Mouse (Mus musculus) induced T-regulatory cell, adult 2 months (primary cell): Measurements from ENCODE around the gene Ptpre.
A peak's percentile ranks its signal among the peaks of the same experiment; 100 is the strongest.
"Not testable (repeated sequence)": the region's sequence is repeated elsewhere in the genome, so short reads cannot be mapped to it uniquely, and the experiment has no call there.

Experiments
- DNase-seq: peaks from one replicate; pipeline ENCODE4 v3.0.0-alpha.2; 2012; ENCODE audit warnings: low read depth

The Ptpre gene

DNA sequence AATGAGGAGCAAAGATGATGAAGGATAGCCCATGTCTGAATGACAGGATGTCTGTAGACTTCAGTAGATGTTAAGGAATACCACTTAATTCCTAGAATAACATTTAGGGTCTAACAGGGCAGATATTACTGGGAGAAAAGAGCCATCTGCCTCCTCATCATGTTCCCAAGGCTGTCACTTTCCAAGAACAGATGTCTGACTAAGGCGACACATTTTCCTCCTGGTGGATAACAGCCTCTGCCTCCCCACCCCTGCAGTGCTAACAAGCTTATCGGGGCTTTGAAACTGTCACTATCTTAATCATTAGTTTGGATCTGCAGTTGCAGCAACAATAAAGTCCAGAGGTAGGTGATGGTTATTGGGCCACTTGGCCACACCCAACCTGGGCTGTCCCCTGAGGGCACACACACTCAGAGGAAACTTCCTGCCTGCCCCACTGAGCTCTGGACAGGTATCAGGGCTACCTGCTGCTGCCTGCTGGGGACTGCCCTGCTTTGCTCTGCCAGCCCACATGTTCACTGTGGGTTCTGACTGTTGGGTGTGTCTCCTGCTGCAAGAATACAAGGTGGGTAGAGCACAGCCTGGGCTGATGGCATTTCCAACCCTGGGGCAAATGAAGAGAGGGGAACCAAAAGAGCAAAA is 2.6 kb upstream of the Ptpre start:
- DNase-seq: no peak

DNA sequence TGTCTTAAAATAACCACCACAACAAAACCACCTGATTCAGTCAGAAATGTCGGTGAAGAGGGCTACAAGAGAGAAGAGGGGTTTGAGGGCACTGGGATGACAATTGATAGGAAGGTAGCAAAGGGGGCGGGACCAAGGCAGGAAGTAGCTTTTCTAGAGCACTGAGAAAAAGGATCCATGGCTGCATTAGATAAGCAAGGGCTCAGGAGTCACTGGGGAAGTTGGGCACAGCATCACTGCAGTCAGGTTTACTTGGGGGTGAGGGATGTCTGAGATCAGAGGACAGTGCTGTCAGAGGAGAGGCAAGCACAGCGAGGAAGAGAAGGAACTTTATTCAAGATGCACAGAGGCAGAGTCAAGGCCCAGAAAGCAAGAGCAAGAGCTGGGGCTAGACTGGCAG is 1.4 kb upstream of the Ptpre start:
- DNase-seq: no peak

DNA sequence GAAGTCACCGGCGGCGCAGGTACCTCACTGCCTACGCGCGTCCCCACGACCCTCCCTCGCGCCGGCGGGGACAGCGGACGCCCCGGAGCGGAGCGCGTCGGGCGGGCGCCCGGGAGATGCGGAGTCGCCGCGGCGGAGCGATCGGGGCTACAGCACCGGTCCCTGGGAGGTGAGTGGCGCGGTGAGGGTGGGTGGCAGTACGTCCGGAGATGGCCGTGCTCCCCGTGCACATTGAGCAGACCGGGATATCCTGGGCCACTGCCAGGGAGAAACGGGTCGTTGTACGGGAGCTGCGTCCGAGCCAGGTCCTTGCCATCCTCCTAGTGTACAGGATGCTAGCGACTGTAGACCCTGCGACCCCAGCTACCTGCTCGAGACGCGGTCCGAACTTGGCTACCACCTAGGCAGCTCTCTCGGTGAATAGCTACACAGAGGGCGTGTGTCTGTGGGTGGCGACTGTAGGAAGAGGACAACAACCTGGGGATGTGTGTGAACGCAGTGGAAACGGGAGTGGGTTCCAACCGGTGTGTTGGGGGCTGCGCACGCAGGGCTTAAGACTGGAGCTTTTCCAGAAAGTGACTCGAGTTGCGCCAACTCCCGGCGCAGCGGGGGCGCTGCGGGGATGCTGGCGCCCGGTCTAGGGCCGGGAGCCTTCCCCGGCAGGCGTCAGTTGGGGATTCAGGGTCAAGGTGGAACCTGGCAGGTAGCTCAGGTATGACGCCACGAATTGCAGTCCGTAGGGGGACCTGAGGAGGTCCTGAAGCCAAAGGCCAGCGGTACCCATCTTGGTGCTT is 864 bp downstream of the Ptpre start:
- peak; percentile 35 for DNase-seq

DNA sequence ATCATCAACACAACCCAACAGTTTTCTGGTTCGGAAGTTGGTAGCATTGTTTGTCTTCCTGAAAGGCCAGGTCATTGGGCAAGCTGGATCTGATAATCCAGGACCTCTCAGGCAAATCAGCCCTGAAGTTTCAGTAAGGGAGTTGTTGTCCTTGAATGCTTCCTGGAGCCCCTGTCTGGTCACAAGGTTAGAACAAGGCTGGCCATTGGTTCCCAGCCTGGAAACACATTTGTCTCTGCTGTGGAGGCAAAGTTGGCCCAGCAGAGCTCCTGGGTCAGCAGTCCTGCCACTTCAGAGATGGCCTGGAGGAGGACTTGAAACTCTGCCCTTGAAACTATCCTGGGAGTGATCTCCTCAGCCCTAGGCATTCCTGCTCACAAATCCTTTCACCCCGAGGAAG is 2.1 kb downstream of the Ptpre start:
- DNase-seq: no peak

DNA sequence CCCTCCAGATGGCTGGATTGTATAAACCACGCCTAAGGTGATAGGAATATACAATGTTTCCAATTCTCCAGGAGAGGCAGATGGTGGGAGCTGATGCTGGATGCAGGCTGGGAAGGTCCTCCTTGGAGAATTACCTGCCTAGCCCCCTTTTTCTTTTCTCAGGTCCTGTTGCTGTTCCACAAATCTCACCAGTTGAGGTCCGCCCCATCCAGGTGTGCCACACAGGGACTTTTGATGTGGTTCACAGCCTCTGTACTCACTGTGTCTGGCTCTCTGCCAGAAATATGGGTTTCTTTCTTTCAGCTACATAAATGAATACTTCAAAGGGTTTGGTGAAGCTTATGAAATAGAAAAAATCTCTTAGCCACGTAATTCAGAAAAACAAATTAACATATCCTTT is 5.0 kb downstream of the Ptpre start:
- peak; percentile 93 for DNase-seq

DNA sequence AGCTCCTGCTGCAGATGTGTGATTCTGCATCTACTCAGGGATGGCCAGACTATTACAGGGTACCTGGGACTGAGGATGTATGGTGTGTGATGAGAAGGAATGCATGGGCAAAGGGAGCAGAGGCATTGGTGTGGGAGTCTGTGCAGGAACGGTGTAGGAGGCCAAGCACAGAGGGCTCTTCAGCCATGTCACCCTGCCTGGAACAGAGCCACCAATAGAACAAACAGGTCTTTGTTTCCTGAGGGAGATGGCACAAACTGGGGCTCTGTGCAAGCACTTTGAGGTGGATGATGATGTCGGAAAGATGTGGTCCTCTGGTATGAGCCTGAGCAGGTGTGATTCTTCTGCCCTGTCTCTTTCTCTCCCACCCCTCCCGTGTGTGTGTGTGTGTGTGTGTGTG is 5.8 kb downstream of the Ptpre start:
- DNase-seq: no peak

DNA sequence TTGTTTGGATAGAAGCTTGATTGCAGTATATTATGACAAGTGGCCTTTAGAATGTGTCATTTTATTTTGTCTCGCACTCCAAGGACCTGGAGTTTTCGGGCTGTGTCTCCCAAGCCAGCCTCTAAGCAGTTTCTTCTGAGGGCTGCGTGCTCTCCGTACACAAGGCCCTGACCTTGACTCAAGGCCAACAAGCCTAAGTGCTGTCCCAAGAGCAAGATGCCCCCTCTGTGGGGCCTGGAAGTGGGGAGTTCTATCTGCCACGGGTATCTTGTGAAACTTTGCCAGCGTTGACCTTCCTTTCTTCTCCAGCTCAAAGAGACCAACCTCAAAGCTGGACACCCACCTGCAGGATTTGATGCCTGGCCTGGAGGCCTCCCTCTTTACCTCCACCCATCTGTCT is 7.0 kb downstream of the Ptpre start:
- no peak for DNase-seq

DNA sequence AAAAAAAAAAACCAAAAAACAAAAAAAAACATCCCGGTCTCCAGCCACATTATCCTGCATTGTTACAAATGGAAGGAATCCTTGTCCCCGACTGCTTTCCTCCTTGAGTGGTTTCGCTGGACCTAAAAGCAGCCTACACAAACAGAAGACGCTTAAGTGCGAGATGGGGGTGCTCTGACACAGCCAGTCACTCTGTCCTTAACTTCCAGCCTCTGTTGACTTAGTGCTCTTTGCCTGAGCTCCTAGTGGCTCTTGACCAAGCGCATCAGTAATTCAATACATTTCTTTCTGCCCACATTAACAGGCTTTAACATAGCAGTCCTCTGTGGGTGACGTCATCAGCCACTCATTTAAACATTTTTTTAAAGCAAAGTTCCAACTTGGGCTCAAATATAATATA is 8.7 kb downstream of the Ptpre start:
- DNase-seq: no peak

DNA sequence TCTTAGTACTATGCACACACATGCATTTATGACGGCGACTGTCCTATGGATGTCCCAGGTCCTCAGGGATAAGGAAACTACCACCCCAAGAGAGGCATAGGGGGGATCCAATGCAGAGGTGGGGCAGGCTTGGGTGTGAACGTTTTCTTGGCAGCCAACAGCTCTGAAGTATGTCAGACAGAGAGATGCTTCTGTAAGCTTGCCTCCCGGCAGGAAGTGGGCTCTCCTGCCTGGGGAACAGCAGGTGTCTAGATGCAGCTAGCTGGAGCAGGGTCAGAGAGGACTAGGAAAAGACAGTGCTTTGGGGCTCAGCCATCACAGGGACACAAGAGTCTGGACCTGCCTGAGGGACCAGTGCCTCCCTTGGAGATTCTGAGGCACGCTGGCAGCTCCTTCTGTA is 9.2 kb downstream of the Ptpre start:
- no peak for DNase-seq

DNA sequence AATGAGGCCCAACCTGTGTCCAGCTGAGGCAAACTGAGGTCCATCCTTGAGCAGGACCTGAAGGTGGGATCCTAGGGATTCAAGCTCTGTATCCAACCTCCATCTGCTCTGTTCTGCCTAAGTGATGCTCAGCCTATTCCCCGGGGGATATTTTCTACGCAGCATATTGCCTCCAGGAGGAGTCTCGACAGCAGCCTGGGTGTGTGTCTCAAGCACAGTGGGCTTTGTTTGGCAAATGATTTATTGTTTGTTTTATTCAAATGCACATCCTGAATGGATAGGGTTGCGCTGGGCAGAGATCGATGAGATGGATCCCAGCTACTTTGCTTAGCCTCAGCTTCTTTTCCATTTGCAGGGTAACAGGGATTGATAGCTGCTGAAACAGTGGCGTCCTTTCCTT is 11.2 kb downstream of the Ptpre start:
- DNase-seq: no peak

DNA sequence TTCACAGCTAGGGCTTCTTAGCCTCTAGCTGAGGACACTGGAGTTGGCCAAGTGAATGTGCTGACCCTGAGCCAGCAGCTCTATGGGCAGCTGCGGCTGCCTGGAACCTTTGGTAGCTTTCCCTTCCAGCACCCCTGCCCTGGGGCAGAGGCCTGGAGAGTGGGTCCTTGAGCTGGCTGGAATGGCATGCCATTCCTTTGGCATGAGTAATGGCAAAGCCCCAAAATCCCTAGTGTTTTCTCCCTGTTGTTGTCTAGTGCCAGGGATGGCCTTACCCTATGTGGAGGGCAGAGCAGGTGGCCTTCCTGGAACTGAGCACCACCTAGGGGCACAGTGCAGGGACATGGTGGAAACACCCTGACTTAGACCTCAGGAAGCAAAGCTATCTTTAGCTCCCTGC is 14.3 kb downstream of the Ptpre start:
- DNase-seq: no peak

DNA sequence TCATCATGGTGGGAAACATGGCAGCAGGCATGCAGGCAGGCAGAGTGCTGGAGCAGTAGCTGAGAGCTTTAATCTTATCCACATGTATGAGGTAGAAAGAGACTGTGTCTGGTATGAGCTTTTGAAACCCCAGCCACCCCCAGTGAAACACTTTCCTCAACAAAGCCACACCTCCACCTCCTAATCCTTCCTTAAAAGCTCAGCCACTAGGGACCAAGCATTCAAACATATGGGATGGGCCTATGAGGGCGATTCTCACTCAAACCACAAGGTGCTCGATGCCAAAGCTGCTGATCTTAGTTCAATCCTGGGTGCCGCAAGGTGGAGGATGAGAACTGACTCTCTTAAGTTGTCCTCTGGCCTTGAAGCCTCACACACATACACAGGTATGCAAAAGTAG is 16.3 kb downstream of the Ptpre start:
- no peak for DNase-seq

DNA sequence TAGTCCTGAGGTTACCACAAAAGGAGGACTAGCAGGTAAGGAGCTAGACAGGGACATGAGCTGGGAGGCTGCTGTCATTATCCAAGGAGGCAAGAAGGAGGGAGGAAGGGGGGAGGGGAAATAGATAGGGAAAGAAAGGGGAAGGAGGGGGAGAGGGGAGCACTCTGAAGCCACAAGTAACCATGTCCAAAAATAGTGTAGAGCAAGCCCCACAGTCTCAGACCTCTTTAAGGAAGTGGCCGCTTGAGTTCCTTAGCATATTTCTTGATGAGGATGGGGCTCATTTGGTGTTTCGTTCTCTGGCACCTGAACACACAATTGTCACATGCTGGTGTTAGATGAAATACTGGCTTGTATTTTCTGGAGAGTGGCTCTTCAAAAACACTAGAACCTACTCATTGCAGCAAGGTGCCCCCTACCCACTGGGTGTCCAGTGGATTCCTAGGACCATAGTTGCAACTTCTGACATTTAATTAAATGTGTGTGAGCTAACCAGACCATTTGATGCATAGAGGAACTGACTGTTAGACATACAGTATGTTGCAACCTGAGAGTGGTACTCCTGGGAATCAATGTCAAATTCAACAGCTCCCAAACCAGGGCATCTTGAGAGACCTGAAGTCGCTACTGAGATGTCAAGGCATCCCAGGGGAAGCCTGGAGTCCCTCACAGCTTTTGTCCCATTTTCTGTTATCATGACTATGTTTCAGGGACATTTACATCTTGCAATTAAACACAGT is 19.6 kb downstream of the Ptpre start:
- no peak for DNase-seq

DNA sequence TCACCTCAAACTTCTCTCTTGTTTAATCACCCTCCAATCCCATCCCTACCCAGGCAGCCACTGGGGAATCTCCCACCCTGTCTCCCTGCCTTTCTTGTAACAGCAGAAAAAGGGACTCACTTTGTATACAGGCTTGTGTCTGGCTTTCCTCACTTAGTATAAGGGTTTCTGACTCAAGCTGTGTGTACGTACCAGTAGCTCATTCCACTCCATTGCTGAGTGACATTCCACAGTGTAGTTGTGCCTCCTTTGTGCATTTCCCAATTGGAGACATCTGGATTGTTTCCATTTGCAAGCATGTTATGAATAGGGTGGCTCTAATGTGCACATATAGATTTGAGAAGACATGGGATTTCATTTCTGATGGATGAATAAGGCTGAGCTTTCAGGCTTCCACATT is 23.0 kb downstream of the Ptpre start:
- DNase-seq: no peak

DNA sequence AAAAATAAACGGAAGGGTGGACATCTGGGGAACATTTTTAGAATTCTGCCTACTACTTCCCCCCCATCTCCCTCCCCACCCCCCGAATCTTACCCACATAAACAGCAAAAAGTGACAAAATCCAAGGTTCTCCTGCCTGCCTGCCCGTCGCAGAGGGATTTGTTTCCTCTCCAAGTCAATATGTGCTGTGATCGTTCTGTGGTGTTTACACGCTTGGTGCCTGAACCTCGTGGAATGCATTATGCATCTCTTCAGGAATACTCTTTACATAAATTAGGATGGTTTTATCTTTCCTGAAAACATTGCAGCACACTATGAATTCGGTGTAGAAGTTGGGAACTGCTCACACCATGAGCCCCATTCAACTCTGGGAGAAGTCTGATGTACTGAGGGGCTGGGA is 26.7 kb downstream of the Ptpre start:
- DNase-seq: no peak

DNA sequence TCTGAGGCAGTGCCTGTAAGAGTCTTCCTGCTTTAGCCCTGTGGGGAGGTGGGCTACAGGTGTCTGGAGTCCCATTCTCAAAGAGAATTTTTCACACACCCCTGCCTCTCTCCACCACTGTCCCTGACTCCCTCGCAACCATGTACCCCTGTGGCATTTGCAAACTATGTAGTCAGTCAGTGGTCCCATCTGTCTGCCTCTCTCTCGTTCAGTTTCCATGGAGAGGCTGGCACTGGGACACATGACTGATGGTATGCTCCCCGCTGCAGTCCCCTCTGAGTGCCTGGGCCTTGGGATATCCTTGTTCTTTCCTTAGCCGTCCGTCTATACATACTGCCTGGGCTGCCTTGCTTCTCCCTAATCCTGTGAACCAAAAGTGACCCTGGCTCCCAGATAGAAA is 28.7 kb downstream of the Ptpre start:
- DNase-seq: no peak

DNA sequence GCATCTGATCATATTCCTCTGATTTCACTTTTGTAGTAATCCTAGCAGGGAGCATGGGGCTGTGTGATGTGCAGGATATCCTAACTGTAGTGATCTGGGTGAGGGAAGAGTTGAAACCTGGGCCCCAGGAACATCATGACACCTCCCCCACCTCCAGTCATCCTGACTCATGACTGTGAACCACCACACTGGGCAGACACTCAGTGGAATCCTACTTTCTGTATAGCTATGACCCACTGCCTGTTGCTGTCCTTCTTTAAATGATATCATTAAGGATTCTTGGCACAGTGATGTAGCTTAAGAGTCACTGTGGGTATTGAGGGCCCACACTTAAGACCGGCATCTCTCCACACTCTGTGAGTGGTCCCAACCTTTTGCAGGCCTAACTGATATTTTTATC is 30.3 kb downstream of the Ptpre start:
- no peak for DNase-seq

DNA sequence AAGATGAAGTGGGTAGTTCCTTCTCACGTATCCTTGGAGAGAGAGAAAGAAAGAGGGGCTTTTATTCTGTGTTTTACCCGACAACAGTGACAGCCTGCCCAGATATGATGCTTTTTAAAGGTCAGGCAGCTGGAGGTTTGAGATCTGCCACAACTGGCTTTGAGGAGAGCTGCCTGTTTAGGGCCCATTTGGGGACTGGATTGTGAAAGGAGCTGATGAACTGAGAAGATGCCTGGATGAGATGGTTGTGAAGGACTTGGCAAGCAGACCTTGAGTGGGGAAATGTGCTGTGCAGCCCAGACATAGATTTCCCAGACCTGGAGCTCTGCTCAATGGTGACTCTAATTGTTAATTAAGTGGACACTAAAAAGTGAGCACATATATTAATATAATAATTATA is 31.3 kb downstream of the Ptpre start:
- no peak for DNase-seq

DNA sequence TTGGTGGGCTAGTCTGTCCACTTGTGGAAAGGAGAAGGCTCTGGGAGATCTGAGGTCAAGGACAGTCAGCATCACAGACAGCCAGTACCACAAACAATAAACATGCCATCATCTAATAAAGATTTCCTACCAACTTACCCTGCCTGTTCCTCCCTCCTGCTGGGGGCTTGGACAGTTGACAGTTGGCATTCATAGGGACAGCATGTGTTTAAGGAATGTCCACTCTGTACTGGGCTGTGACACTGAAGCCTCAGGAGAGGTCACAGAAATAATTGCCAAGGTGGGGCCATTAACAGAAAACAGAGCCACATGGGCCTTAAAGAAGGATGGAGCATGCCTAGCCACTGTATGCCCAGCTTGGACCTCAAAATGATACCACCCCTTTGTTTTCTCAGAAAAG is 34.1 kb downstream of the Ptpre start:
- DNase-seq: no peak

DNA sequence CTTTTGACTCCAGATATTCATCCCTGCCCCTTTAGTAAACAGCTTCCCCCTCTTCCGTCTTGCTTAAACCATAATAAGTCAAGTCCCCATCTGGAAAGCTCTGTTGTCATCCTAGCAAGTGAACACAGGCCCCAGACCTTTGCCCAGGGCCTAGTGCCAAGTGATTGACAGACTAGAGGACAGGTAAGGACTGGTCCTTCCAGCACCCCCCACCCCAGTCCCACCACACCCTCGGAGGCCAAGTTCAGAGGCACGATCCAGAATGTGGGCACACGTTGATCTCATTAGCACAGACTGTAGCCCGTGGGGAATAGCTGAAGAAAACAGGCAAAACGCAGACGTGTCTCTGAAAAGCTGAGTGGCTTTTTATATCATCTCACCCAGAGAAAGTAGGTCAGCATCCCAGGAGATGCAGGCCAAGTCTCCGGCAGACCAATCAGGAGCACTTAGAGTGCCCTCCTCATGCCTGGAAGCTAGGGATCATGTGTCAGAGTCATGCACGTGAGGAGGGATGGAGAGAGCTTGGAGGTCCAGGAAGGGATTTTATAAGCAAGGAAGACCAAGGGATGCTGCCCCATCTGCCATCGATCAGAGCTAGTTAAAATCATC is 34.8 kb downstream of the Ptpre start:
- no peak for DNase-seq

DNA sequence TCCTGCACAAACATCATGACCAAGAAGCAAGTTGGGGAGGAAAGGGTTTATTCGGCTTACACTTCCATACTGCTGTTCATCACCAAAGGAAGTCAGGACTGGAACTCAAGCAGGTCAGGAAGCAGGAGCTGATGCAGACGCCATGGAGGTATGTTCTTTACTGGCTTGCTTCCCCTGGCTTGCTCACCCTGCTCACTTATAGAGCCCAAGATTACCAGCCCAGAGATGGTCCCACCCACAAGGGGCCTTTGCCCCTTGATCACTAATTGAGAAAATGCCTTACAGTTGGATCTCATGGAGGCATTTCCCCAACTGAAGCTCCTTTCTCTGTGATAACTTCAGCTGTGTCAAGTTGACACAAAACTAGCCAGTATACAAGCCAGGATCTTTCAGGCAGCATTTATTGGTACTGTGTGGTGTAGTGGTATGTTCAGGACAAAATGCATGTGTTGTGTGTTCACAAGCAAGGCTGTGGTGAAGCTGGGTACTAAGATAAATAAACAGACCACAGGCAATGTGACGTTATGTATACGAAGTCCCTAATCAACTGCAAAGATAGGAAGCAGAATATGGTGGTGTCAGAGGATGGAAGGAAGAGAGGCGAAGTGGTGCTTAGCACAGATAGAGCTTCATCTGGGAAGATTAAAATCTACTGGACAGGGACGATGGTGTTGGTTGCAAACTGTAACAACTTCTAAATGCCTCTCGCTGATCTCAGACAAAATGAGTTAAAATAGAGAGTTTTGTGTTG is 38.2 kb downstream of the Ptpre start:
- not testable (repeated sequence) for DNase-seq

DNA sequence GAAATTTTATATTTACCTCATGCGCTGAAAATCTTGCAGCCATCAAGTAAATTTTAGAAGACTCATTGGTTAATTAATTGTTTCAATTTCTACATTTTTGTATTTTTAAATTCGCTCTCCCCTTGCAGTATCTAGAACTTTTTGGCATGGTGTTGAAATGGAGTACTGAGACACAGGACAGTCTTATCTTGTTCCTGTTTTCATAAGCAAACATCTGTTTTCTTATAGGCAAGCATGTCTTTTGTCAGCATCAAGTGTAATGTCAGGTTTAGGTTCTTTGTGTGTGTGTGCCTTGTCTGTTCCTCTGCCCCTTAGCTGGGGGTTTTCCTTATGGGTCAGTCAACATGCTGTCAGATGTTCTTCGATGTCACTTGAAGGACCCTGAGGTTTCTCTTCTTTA is 39.0 kb downstream of the Ptpre start:
- no peak for DNase-seq
